Mouse (Mus musculus) G1E (cell line): ENCODE measurements at regions not wholly inside any gene's neighbourhood (a gene's known extent, or its start where the extent isn't known, plus 50 kb on each side); places are given as distances from the start of the nearest gene placed in this dataset.

Source experiments
- CTCF ChIP-seq: IDR thresholded peaks from 2 replicates; pipeline ENCODE4 v1.5.1; 2012; ENCODE audit warnings: low read depth, low read length, inconsistent platforms, mixed read lengths
- GATA1 ChIP-seq: IDR thresholded peaks from 2 replicates; pipeline ENCODE4 v1.6.1; 2012; ENCODE audit warnings: borderline replicate concordance, low read length, inconsistent platforms, mixed read lengths
- GATA2 ChIP-seq: IDR thresholded peaks from 2 replicates; pipeline ENCODE4 v1.6.1; 2012; ENCODE audit warnings: low read depth, low read length, inconsistent platforms, borderline replicate concordance
- POLR2AphosphoS5 ChIP-seq: IDR thresholded peaks from 2 replicates; pipeline ENCODE4 v1.6.1; 2012; ENCODE audit warnings: low read depth, low read length, inconsistent platforms; ENCODE audit not compliant: insufficient replicate concordance
- TAL1 ChIP-seq: conservative IDR thresholded peaks from 2 replicates; pipeline ENCODE4 v1.6.1; 2012; ENCODE audit warnings: low read depth, low read length, inconsistent platforms, mixed read lengths

- TF ChIP-seq CTCF (no peak), GATA1 (no peak), TAL1 (no peak), POLR2AphosphoS5 (no peak), GATA2 (no peak)
These were observed 60.7 kb upstream of the Gm11733 start for GRCm38 (mm10) chr11:117423422-117423821.
